Mouse (Mus musculus) T-helper 17 cell (primary cell): ENCODE data around the gene Nfe2l3.

Source experiments
- in situ Hi-C, 2 experiments: fragments of 300-600 bp; cut with MboI, MseI; formaldehyde crosslinking; loops; 1 replicate in 1 of 2; 2 replicates in 1 of 2; pipeline ENCODE4 v1.15.1; 2025; ENCODE audit warnings: high pct_unique_total_duplicates in 2 of 2

Gene Nfe2l3

DNA sequence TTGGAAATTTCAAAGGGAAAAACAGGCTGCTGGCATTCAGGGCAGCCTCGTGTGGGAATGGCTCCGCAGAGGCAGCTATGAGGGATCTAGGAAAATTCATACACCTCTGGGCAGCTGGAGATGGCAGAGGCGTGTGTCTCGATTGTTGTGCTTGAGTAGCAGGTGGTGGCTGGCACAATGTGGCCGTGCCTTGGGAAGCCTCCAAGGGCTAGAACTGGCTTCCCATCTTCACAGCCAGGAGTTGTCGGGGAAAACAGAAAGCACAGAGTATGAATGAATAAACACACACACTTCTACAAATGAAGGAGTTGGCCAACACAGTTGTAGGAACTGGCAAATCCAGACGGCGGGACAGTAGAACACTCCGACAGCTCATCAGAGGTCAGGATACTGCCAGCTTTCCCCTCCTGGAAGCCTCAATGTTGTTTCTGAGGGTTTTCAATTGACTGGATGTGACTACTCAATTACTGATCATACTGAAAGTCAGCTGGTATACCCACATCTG, 6.4 kb downstream of the Nfe2l3 start:
- in situ Hi-C loops = no loop called here

GRCm38 (mm10) chr6:51442191-51442835, 9.8 kb downstream of the Nfe2l3 start:
- in situ Hi-C loops = loop anchor here in 1 of 2 experiments (5.0 kb wide), 1 partner anchor 65 kb away; no protein-coding TSS in a partner anchor

- in situ Hi-C loops = no loop called here
These were observed 20.5 kb downstream of the Nfe2l3 start for GRCm38 (mm10) chr6:51452927-51453503.

- in situ Hi-C loops = no loop called here
These were observed 22.5 kb downstream of the Nfe2l3 start for GRCm38 (mm10) chr6:51454949-51455348.

DNA sequence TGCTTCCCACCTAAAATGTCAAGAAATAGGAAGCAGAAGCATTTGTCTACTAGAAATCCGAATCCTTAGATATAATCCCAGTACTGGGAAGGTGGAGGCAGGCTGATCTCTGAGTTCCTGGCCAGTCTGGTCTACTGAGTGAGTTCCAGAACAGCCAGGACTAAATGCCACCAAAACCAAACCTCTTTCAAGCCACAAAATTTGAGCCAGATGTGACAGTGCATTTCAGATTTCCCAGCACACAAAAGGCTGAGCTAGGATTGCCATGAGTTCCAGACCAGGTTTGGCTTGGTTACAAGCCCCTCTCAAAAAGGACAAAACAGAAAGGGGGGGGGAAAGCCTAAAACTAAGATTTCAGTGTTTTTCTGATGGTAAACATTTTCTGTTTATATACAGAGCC, 23.7 kb downstream of the Nfe2l3 start:
- in situ Hi-C loops = no loop called here

GRCm38 (mm10) chr6:51457283-51457682, 24.8 kb downstream of the Nfe2l3 start:
- in situ Hi-C loops = no loop called here

- in situ Hi-C loops = no loop called here
These were observed 25.4 kb downstream of the Nfe2l3 start for GRCm38 (mm10) chr6:51457770-51458387.

DNA sequence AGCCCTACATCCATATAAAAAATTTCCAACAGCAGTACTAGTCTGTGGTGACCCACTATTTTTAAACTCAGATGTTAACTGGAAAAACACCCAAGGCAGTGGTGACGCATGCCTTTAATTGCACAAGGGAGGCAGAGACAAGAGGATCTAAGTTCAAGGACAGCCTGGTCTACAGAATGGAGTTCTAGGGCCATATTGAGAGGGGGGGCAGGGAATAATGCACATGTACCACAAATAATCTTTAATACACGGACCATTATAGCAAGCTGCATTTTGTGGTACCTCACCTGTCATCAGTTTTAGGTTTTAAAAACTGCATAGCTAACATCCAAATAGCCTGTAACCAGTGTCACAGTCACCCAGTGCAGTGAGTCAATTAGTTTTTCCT, 26.4 kb downstream of the Nfe2l3 start:
- in situ Hi-C loops = no loop called here

- in situ Hi-C loops = no loop called here
These were observed 27.0 kb downstream of the Nfe2l3 start for GRCm38 (mm10) chr6:51459313-51460020.

DNA sequence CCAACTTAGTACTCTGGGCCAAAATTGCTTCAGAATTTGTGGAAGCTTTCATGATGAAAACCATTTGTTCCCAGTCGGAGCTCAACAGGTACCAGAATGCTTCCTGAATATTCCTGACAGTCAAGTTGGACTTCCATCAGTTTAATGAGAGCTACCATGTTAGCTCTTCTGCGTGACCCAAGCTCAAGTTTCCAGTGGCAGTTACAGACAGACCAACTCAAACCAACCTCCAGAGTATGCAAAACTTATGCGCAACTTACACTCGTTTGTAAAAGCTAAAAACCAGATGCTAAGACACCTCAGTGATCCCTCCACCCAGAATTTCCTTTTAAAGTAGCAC, 27.5 kb downstream of the Nfe2l3 start:
- in situ Hi-C loops = no loop called here

DNA sequence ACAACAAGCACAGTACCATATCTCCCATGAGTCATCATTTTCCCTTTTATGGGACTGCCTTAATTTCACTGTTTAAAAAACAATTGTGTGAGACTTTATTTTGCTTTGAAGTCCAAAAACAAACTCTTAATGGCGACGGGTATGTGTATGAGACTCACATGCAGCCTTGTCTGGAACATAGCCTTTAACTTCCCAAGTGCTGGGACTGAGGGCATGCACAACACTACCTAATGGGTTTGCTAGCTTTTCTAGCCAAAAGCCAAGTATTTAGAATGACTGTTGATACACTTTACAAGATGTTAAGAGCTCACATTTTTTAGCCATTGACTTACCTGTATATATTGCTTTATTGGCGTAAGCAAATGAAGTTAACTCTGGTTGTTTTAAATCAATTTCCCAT, 27.9 kb downstream of the Nfe2l3 start:
- in situ Hi-C loops = no loop called here

- in situ Hi-C loops = no loop called here
These were observed 35.2 kb downstream of the Nfe2l3 start for GRCm38 (mm10) chr6:51467649-51468048.

DNA sequence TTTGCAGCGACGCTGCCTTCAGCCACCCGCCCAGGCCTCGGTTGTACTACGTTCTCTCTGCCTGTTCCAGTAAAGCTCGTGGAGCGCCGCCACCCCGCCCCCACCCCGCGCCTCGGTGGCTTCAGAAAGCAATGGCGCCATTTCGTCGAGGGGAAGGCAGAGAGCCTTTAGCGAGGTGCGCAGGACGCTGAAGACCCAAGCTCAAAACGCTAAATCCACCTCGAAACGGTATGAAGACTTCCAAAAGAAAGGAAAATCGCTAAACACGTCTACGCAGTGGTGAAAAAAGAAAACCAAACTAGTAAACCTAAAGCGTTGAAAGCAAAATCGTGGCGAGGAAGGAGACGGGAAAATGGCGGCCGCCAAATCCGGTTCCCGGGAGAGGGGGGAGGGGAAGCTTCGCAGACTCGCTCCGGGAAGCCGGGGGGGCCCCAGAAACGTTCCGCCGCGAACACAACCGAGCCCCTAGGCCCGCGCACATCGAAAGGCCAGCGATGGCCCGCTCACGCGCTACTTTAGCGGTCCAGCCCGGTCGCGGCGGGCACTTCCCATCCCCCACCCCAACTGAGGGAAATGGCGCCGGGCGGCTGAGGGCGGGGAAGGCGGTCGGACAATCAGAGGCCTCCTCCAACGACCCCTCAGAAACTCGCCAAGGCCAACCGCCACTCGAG, 36.6 kb downstream of the Nfe2l3 start:
- in situ Hi-C loops = no loop called here

GRCm38 (mm10) chr6:51469715-51470310, 37.3 kb downstream of the Nfe2l3 start, which contains the start of gene Hnrnpa2b1:
Gene Hnrnpa2b1, minus strand, starts transcription at chr6:51469894.
- in situ Hi-C loops = no loop called here

DNA sequence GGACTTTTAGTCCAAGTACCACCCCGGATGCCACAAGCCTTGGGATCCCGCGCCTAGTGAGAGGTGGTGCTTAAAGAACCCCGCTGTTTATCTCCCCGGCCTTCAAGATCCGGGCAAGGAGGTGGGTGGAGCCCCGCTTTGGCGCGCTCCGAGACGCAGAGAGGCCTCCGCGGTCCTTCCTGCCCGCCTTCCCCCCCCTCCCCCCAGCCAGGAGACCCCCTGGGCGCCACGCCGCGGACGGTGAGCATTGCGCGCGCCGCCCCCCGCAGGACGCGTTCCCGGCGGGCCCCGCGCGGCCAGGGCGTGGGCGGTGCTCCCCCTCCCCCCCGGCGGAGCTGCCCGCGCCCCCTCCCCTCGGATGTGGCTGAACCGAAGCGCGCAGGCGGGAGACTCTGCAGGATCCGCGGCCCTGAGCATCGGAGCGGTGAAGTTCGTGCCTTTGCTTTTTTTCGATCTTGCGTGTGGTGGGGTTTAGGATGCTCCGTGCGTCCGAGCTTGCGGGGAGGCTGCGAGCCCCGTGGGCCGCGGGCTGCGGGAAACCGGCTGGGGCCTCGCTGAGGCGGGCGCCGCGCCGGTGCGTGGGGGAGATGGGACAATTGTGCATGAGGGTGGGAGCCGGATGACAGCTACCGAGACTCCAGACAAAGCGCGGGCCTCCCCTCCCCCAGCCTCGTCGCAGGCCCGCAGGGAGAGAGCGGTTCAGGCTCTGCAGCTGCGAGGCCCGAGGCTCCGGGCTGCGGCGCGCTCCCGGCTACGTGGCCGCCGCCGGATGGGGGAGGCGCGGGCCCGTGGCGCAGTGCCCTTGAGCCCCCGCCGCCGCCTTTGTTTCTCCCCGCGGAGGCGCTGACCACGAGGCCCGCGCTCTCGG, 38.1 kb downstream of the Nfe2l3 start, which contains the start of gene Cbx3:
Gene Cbx3, plus strand, starts transcription at position 50 of the 868 bp plus-strand sequence.
- in situ Hi-C loops = no loop called here

GRCm38 (mm10) chr6:51471179-51471505, 38.7 kb downstream of the Nfe2l3 start:
- in situ Hi-C loops = no loop called here

- in situ Hi-C loops = no loop called here
These were observed 39.3 kb downstream of the Nfe2l3 start for GRCm38 (mm10) chr6:51471782-51472181.

DNA sequence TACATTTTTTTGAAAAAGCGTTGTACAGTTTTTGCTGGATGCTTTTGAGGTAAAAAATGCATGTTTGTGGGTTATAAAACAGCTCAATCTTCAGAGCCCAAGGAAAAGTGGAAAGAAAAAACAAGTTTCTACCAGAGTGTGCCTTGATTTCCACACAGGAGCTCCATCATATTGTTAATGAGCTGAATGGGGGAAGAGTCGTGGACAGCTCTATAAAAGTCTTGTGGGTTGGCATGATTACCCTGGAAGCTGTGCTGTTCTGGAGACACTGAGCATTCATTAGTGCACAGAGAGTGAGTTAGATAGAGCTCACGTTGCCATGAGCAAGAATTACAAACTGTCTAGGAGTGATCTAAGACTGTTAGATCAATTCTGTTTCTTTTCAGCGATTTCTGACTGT, 39.7 kb downstream of the Nfe2l3 start:
- in situ Hi-C loops = no loop called here

DNA sequence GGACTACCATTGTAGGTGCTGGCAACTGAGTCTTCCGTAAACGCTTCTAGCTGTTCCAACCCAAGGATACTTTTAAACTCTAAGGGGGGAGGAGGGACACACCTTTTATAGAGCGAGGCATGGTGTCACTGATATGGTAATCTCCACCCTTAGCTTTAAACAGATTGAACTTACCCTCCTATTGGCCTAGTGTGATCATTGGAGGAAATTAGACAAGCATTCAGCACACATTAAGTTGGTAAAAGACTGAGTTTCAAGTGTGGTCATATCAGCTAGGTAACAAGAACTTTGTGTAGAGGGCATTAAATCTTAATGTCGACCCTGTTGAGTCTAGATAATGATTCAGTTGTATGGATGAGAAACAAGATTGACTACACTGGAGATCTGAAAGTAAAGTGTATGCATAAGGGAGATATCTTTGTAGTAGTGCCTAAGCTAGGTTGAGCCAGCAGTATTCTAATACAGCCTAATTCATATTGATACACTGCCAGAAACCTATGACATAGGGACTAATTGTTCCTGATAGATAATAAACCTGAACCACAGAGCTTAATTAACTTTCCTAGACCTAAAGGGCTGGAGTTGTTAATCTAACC, 46.8 kb downstream of the Nfe2l3 start:
- in situ Hi-C loops = no loop called here

DNA sequence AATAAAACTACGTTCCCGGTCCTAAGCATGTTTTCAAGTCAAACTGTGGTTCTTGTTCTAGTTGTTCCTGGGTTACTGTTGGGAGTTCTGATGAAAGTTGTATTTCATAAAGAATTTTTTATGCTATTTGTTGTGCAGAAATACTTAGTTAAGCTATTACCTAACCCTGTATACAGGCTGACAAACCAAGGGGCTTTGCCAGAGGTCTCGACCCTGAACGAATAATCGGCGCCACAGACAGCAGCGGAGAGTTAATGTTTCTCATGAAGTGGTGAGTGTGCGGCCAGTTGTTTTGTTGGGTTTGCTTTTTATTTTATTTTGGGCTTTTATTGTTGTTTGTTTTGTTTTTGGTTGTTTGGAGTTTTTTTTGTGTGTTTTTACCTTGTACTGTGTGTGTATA, 49.1 kb downstream of the Nfe2l3 start:
- in situ Hi-C loops = no loop called here
